Mouse (Mus musculus) embryonic facial prominence, embryonic 13.5 days (tissue): ENCODE results near the gene Gm49369. TPM values are rescaled to one million over a fixed set of nuclear protein-coding genes. Genes with fewer than 3 reads are reported as not detected.

Experiments
- ATAC-seq: fragments of 200-750 bp; cut with Nextera tagmentation; 2 replicates; pipeline ENCODE4 v1.8.0; 2017; ENCODE audit warnings: low read depth; ENCODE audit not compliant: insufficient number of reproducible peaks, insufficient read depth, low FRiP score, low TSS enrichment
- H3K27ac ChIP-seq: fragments of 300-500 bp; sonication (generic); 2 replicates; pipeline ENCODE4 v1.5.1; 2015; ENCODE audit warnings: moderate library complexity, mild to moderate bottlenecking, inconsistent platforms
- H3K27me3 ChIP-seq: fragments of 300-500 bp; sonication (generic); 2 replicates; pipeline ENCODE4 v1.6.1; 2015; ENCODE audit warnings: mild to moderate bottlenecking, inconsistent platforms
- H3K36me3 ChIP-seq: fragments of 300-500 bp; sonication (generic); 2 replicates; pipeline ENCODE4 v1.6.1; 2015; ENCODE audit warnings: mild to moderate bottlenecking, inconsistent platforms
- H3K4me1 ChIP-seq: fragments of 300-500 bp; sonication (generic); 2 replicates; pipeline ENCODE4 v1.6.1; 2015; ENCODE audit warnings: inconsistent platforms
- H3K4me2 ChIP-seq: fragments of 300-500 bp; sonication (generic); 2 replicates; pipeline ENCODE4 v1.6.1; 2015; ENCODE audit warnings: moderate library complexity, mild to moderate bottlenecking, inconsistent platforms
- H3K4me3 ChIP-seq: fragments of 300-500 bp; sonication (generic); 2 replicates; pipeline ENCODE4 v1.5.1; 2015; ENCODE audit warnings: mild to moderate bottlenecking, inconsistent platforms
- H3K9ac ChIP-seq: fragments of 300-500 bp; sonication (generic); 2 replicates; pipeline ENCODE4 v1.6.1; 2015; ENCODE audit warnings: mild to moderate bottlenecking, inconsistent platforms
- H3K9me3 ChIP-seq: fragments of 300-500 bp; sonication (generic); 2 replicates; pipeline ENCODE4 v1.6.1; 2016; ENCODE audit warnings: inconsistent platforms
- WGBS: fragments of 180-500 bp; shearing (Covaris S2); methylation state at CpG from one replicate; pipeline ENCODE4 v1.1.7; 2015; ENCODE audit warnings: mixed read lengths; 5-methylcytosine and 5-hydroxymethylcytosine counted together
- polyA plus RNA-seq: library from polyadenylated mRNA; unstranded; fragments of >200 nt; fragmentation: Nextera tagmentation; extraction: Ambion mirVana; gene quantifications from 2 replicates; pipeline ENCODE4 v1.2.1, GENCODE M21; 2015

The Gm49369 gene
- polyA plus RNA-seq, 1 experiment from 2014 or later, result not detected

GRCm38 (mm10) chr7:142379186-142379585, 3.3 kb downstream of the Gm49369 start:
- Histone ChIP-seq H3K9ac (no peak overlapping the region), H3K4me2 (no peak overlapping the region), H3K27me3 (no peaks in the 10 kb centered on the region), H3K36me3 (peaks cover 89% of the 10 kb centered on the region), H3K9me3 (no peaks in the 10 kb centered on the region), H3K4me1 (0 out of 2 replicates have a peak, but pooled peaks cover 5% of the 10 kb centered on the region), H3K4me3 (no peak overlapping the region), H3K27ac (no peak overlapping the region)
- 90% methylated on average over 6 of the region's 6 CpGs for WGBS
- no peak for ATAC-seq

- Histone ChIP-seq H3K9me3 (no peaks in the 10 kb centered on the region), H3K4me3 (no peak overlapping the region), H3K27me3 (peaks cover 17% of the 10 kb centered on the region), H3K4me1 (peaks cover 18% of the 10 kb centered on the region), H3K9ac (no peak overlapping the region), H3K27ac (no peak overlapping the region), H3K4me2 (no peak overlapping the region), H3K36me3 (peaks cover 71% of the 10 kb centered on the region)
- 88% methylated on average over 14 of the region's 14 CpGs for WGBS
- no peak for ATAC-seq
Observed at GRCm38 (mm10) chr7:142377233-142377925, 5.1 kb downstream of the Gm49369 start.

GRCm38 (mm10) chr7:142376096-142376495, 6.4 kb downstream of the Gm49369 start:
- no peak for ATAC-seq
- H3K4me2 ChIP-seq, result no peak overlapping the region
- H3K9ac ChIP-seq, result no peak overlapping the region
- 90% methylated on average over 4 of the region's 4 CpGs for WGBS
- peaks cover 29% of the 10 kb centered on the region for H3K4me1 ChIP-seq
- H3K27me3 ChIP-seq, result peaks cover 30% of the 10 kb centered on the region
- H3K36me3 ChIP-seq, result peaks cover 59% of the 10 kb centered on the region
- H3K4me3 ChIP-seq, result no peak overlapping the region
- no peaks in the 10 kb centered on the region for H3K9me3 ChIP-seq
- H3K27ac ChIP-seq, result no peak overlapping the region

- no peak overlapping the region for H3K4me3 ChIP-seq
- no peaks in the 10 kb centered on the region for H3K9me3 ChIP-seq
- no peak overlapping the region for H3K4me2 ChIP-seq
- 78% methylated on average over 6 of the region's 6 CpGs for WGBS
- ATAC-seq, result no peak
- H3K9ac ChIP-seq, result no peak overlapping the region
- peaks cover 38% of the 10 kb centered on the region for H3K27me3 ChIP-seq
- H3K4me1 ChIP-seq, result peaks cover 29% of the 10 kb centered on the region
- H3K36me3 ChIP-seq, result peaks cover 51% of the 10 kb centered on the region
- no peak overlapping the region for H3K27ac ChIP-seq
Observed at GRCm38 (mm10) chr7:142375261-142375724, 7.2 kb downstream of the Gm49369 start.

- no peak for ATAC-seq
- Histone ChIP-seq H3K4me3 (no peak overlapping the region), H3K36me3 (peaks cover 43% of the 10 kb centered on the region), H3K4me2 (no peak overlapping the region), H3K27me3 (peaks cover 46% of the 10 kb centered on the region), H3K27ac (peak overlapping the region; percentile 36; the same call in 1 of the 2 replicates), H3K9ac (no peak overlapping the region), H3K4me1 (peaks cover 29% of the 10 kb centered on the region), H3K9me3 (no peaks in the 10 kb centered on the region)
- 82% methylated on average over 5 of the region's 5 CpGs for WGBS
Observed at GRCm38 (mm10) chr7:142374413-142375015, 8.0 kb downstream of the Gm49369 start.

GRCm38 (mm10) chr7:142373641-142374412, 8.6 kb downstream of the Gm49369 start, which contains the start of gene Ifitm10:
Gene Ifitm10, minus strand, starts transcription at chr7:142373753.
- 57% methylated on average over 8 of the region's 8 CpGs for WGBS
- no peaks in the 10 kb centered on the region for H3K9me3 ChIP-seq
- H3K27ac ChIP-seq, result peak within 1 kb of the TSS; percentile 36; the same call in 1 of the 2 replicates
- peak within 1 kb of the TSS; percentile 49 for H3K4me3 ChIP-seq
- peaks cover 53% of the 10 kb centered on the region for H3K27me3 ChIP-seq
- H3K36me3 ChIP-seq, result peaks cover 36% of the 10 kb centered on the region
- ATAC-seq, result no peak
- H3K4me2 ChIP-seq, result peak within 1 kb of the TSS; percentile 84
- H3K4me1 ChIP-seq, result peaks cover 29% of the 10 kb centered on the region
- 0 out of 2 replicates have a peak within 1 kb of the TSS, but pooled peaks have one; percentile 27 for H3K9ac ChIP-seq

- no peak overlapping the region for H3K9ac ChIP-seq
- H3K4me3 ChIP-seq, result no peak overlapping the region
- H3K4me1 ChIP-seq, result peaks cover 29% of the 10 kb centered on the region
- peak overlapping the region; percentile 84; the same call in 1 of the 2 replicates for H3K4me2 ChIP-seq
- H3K9me3 ChIP-seq, result no peaks in the 10 kb centered on the region
- ATAC-seq, result no peak
- no peak overlapping the region for H3K27ac ChIP-seq
- peaks cover 53% of the 10 kb centered on the region for H3K27me3 ChIP-seq
- peaks cover 28% of the 10 kb centered on the region for H3K36me3 ChIP-seq
- WGBS, result 72% methylated on average over 5 of the region's 5 CpGs
Observed at GRCm38 (mm10) chr7:142373039-142373438, 9.4 kb downstream of the Gm49369 start.

- H3K27me3 ChIP-seq, result peaks cover 53% of the 10 kb centered on the region
- WGBS, result 2% methylated on average over 63 of the region's 64 CpGs
- H3K4me3 ChIP-seq, result peak overlapping the region; percentile 49
- peak overlapping the region; percentile 84 for H3K4me2 ChIP-seq
- peaks cover 29% of the 10 kb centered on the region for H3K4me1 ChIP-seq
- no peak for ATAC-seq
- no peak overlapping the region for H3K27ac ChIP-seq
- peak overlapping the region; percentile 57 for H3K9ac ChIP-seq
- H3K36me3 ChIP-seq, result peaks cover 18% of the 10 kb centered on the region
- H3K9me3 ChIP-seq, result no peaks in the 10 kb centered on the region
Observed at GRCm38 (mm10) chr7:142371768-142372661, 10.5 kb downstream of the Gm49369 start.

GRCm38 (mm10) chr7:142371398-142371767, 11.1 kb downstream of the Gm49369 start:
- H3K27ac ChIP-seq, result no peak overlapping the region
- WGBS, result 27% methylated on average over 11 of the region's 11 CpGs
- H3K4me2 ChIP-seq, result peak overlapping the region; percentile 84
- peaks cover 11% of the 10 kb centered on the region for H3K36me3 ChIP-seq
- no peak for ATAC-seq
- peaks cover 29% of the 10 kb centered on the region for H3K4me1 ChIP-seq
- H3K27me3 ChIP-seq, result peaks cover 53% of the 10 kb centered on the region
- no peaks in the 10 kb centered on the region for H3K9me3 ChIP-seq
- H3K4me3 ChIP-seq, result peak overlapping the region; percentile 49
- peak overlapping the region; percentile 57; the same call in 1 of the 2 replicates for H3K9ac ChIP-seq

GRCm38 (mm10) chr7:142370937-142371336, 11.5 kb downstream of the Gm49369 start:
- peak overlapping the region; percentile 49; the same call in 1 of the 2 replicates for H3K4me3 ChIP-seq
- H3K27me3 ChIP-seq, result peaks cover 53% of the 10 kb centered on the region
- 77% methylated on average over 18 of the region's 18 CpGs for WGBS
- no peaks in the 10 kb centered on the region for H3K9me3 ChIP-seq
- 0 out of 2 replicates have a peak overlapping the region, but pooled peaks have one; percentile 84 for H3K4me2 ChIP-seq
- no peak for ATAC-seq
- no peak overlapping the region for H3K9ac ChIP-seq
- no peak overlapping the region for H3K27ac ChIP-seq
- peaks cover 7% of the 10 kb centered on the region for H3K36me3 ChIP-seq
- H3K4me1 ChIP-seq, result peaks cover 29% of the 10 kb centered on the region
